Mouse (Mus musculus) kidney, adult 18-20 months (tissue): ENCODE measurements around the gene Celf2.

Source experiments
- DNase-seq: peaks from one replicate; pipeline ENCODE4 v3.0.0; 2021

Gene Celf2

GRCm38 (mm10) chr2:6718864-6719263 lies 790.5 kb downstream of the Celf2 start:
- no peak for DNase-seq

GRCm38 (mm10) chr2:6717953-6718352 lies 791.4 kb downstream of the Celf2 start:
- DNase-seq: no peak

GRCm38 (mm10) chr2:6715562-6715961 lies 793.8 kb downstream of the Celf2 start:
- DNase-seq: no peak

- no peak for DNase-seq
Measured at GRCm38 (mm10) chr2:6713529-6713928, 795.8 kb downstream of the Celf2 start.

GRCm38 (mm10) chr2:6710687-6711430 lies 798.5 kb downstream of the Celf2 start:
- DNase-seq: no peak

GRCm38 (mm10) chr2:6707959-6708519 lies 801.3 kb downstream of the Celf2 start:
- DNase-seq: no peak

- DNase-seq: no peak
Measured at GRCm38 (mm10) chr2:6707276-6707675, 802.1 kb downstream of the Celf2 start.

- DNase-seq: no peak
Measured at GRCm38 (mm10) chr2:6705929-6706739, 803.2 kb downstream of the Celf2 start.

- DNase-seq: no peak
Measured at GRCm38 (mm10) chr2:6705475-6705874, 803.9 kb downstream of the Celf2 start.

- DNase-seq: no peak
Measured at GRCm38 (mm10) chr2:6704804-6705203, 804.6 kb downstream of the Celf2 start.

- no peak for DNase-seq
Measured at GRCm38 (mm10) chr2:6704342-6704741, 805.0 kb downstream of the Celf2 start.

- no peak for DNase-seq
Measured at GRCm38 (mm10) chr2:6696326-6696725, 813.0 kb downstream of the Celf2 start.

GRCm38 (mm10) chr2:6695353-6695951 lies 813.9 kb downstream of the Celf2 start:
- DNase-seq: no peak

- no peak for DNase-seq
Measured at GRCm38 (mm10) chr2:6689689-6690088, 819.7 kb downstream of the Celf2 start.

GRCm38 (mm10) chr2:6678231-6678630 lies 831.1 kb downstream of the Celf2 start:
- DNase-seq: no peak

- DNase-seq: no peak
Measured at GRCm38 (mm10) chr2:6677457-6677856, 831.9 kb downstream of the Celf2 start.

GRCm38 (mm10) chr2:6674401-6674800 lies 835.0 kb downstream of the Celf2 start:
- no peak for DNase-seq

- DNase-seq: no peak
Measured at GRCm38 (mm10) chr2:6673418-6673817, 835.9 kb downstream of the Celf2 start.

- DNase-seq: no peak
Measured at GRCm38 (mm10) chr2:6667611-6668010, 841.8 kb downstream of the Celf2 start.

- DNase-seq: no peak
Measured at GRCm38 (mm10) chr2:6659834-6660233, 849.5 kb downstream of the Celf2 start.

- no peak for DNase-seq
Measured at GRCm38 (mm10) chr2:6653719-6654118, 855.6 kb downstream of the Celf2 start.

- no peak for DNase-seq
Measured at GRCm38 (mm10) chr2:6651697-6652096, 857.7 kb downstream of the Celf2 start.

GRCm38 (mm10) chr2:6648877-6649276 lies 860.5 kb downstream of the Celf2 start:
- DNase-seq: no peak
